Mouse (Mus musculus) intestine, postnatal 0 days (tissue): Measurements from ENCODE around the gene Man2a1. TPM values are rescaled to one million over a fixed set of nuclear protein-coding genes. Genes with fewer than 3 reads are reported as not detected.

Experiments
- ATAC-seq: fragments of 200-750 bp; cut with Nextera tagmentation; 2 replicates; pipeline ENCODE4 v1.8.0; 2017; ENCODE audit warnings: mild to moderate bottlenecking, moderate TSS enrichment, moderate library complexity
- H3K27ac ChIP-seq: fragments of 300-500 bp; sonication (generic); 2 replicates; pipeline ENCODE4 v1.5.1; 2014; ENCODE audit warnings: mild to moderate bottlenecking, low read depth, low read length, moderate library complexity
- H3K27me3 ChIP-seq: fragments of 300-500 bp; sonication (generic); replicated peaks from 2 replicates; pipeline ENCODE4 v1.6.1; 2014; ENCODE audit warnings: low read length, mixed read lengths; ENCODE audit not compliant: control insufficient read depth, insufficient read depth
- H3K36me3 ChIP-seq: fragments of 300-500 bp; sonication (generic); 2 replicates; pipeline ENCODE4 v1.6.1; 2014; ENCODE audit warnings: mild to moderate bottlenecking, moderate library complexity; ENCODE audit not compliant: control insufficient read depth, insufficient read depth
- H3K4me1 ChIP-seq: fragments of 300-500 bp; sonication (generic); replicated peaks from 2 replicates; pipeline ENCODE4 v1.6.1; 2014; ENCODE audit warnings: antibody characterized with exemption, low read length, mixed read lengths; ENCODE audit not compliant: control insufficient read depth, insufficient read depth
- H3K4me2 ChIP-seq: fragments of 300-500 bp; sonication (generic); replicated peaks from 2 replicates; pipeline ENCODE4 v1.6.1; 2014; ENCODE audit warnings: low read depth, mild to moderate bottlenecking, moderate library complexity
- H3K4me3 ChIP-seq: fragments of 300-500 bp; sonication (generic); 2 replicates; pipeline ENCODE4 v1.5.1; 2014; ENCODE audit warnings: low read depth, low read length
- H3K9ac ChIP-seq: fragments of 300-500 bp; sonication (generic); 2 replicates; pipeline ENCODE4 v1.6.1; 2014; ENCODE audit warnings: mild to moderate bottlenecking, low read depth, low read length
- H3K9me3 ChIP-seq: fragments of 300-500 bp; sonication (generic); 2 replicates; pipeline ENCODE4 v1.6.1; 2016; ENCODE audit warnings: mixed run types; ENCODE audit not compliant: control insufficient read depth
- CTCF ChIP-seq: sonication (generic); IDR thresholded peaks from 2 replicates; pipeline ENCODE4 v1.5.1; 2016; ENCODE audit warnings: low read depth, mild to moderate bottlenecking, control low read depth, antibody characterized with exemption, moderate library complexity
- WGBS: fragments of 180-500 bp; shearing (Covaris S2); extraction: QIAGEN DNeasy Blood & Tissue Kit; methylation state at CpG from one replicate; pipeline ENCODE4 v1.1.7; 2014; 5-methylcytosine and 5-hydroxymethylcytosine counted together
- polyA plus RNA-seq: library from polyadenylated mRNA; unstranded; fragments of >200 nt; fragmentation: Nextera tagmentation; extraction: Ambion mirVana; gene quantifications from 2 replicates; pipeline ENCODE4 v1.2.1, GENCODE M21; 2015

Man2a1 gene
- polyA plus RNA-seq, 1 experiment from 2014 or later = 7.2 TPM

DNA sequence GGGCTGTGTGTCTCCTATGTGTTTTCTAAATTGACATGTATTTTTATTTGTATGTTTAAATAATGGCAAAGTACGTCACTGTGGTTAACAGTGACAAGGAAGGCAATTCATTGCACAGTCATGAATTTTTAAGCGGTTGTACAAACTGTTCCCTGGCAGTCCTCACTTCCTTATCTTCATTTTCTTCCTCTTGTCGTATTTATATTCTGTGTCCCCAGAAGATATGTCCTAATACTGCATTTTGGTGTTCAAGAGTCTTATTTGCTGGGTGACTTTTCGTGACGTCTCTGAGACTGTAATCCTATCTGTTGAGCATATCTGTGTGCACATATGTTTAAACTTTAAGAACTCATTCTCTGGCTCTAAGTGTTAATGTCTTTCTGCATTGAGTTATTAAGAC lies 120.6 kb downstream of the Man2a1 start:
- Histone ChIP-seq H3K9ac (no peak overlapping the region), H3K9me3 (no peaks in the 10 kb centered on the region), H3K27me3 (no peaks in the 10 kb centered on the region), H3K4me1 (no peaks in the 10 kb centered on the region), H3K27ac (no peak overlapping the region), H3K4me3 (no peak overlapping the region), H3K4me2 (no peak overlapping the region), H3K36me3 (peaks cover 14% of the 10 kb centered on the region)
- ATAC-seq = no peak
- WGBS = 74% methylated on average over 5 of the region's 5 CpGs
- no peak for TF ChIP-seq CTCF

DNA sequence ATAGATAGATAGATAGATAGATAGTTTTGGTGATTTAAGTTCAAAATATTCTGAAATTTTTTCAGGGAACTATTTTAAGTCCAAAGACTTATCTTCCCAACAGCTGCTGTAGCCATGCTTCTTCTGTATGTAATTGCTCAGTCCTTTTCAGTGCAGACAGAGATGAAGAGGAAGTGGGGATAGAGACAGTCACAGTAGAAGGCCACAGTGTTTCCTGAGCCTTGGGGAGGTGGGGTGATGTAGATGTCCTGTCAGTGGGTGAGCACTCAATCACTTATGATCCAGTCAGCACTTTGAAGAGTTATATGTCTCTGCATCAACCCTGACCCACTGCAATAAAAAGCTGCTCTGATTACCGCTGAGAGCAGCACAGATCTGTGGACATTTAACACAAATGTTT lies 122.6 kb downstream of the Man2a1 start:
- H3K4me3 ChIP-seq = no peak overlapping the region
- WGBS = 68% methylated on average over 1 of the region's 1 CpGs
- H3K4me2 ChIP-seq = no peak overlapping the region
- H3K36me3 ChIP-seq = peaks cover 11% of the 10 kb centered on the region
- no peaks in the 10 kb centered on the region for H3K9me3 ChIP-seq
- H3K27ac ChIP-seq = no peak overlapping the region
- no peak for ATAC-seq
- no peaks in the 10 kb centered on the region for H3K4me1 ChIP-seq
- H3K27me3 ChIP-seq = no peaks in the 10 kb centered on the region
- no peak overlapping the region for H3K9ac ChIP-seq
- no peak for TF ChIP-seq CTCF

DNA sequence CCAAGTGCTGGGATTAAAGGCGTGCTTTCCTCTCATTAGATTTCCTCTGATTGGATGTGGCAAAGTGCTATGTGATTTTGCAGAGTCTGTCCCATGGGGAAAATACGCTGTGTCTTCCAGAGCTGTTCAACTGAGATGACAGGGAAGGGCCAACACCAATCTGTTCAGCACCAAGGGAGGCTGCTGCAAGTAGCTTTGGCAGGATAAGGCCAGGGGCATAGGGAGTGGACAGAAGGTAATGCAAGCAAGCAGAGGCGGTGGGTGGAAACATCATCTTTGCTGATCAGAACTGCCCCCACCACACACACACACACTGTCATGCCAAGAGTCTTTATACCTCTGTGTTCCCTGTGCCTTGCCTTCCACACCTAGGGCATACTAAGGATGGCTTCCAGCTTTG lies 124.7 kb downstream of the Man2a1 start:
- Histone ChIP-seq H3K9me3 (no peaks in the 10 kb centered on the region), H3K4me2 (no peak overlapping the region), H3K9ac (no peak overlapping the region), H3K36me3 (peaks cover 11% of the 10 kb centered on the region), H3K27ac (no peak overlapping the region), H3K4me3 (no peak overlapping the region), H3K27me3 (no peaks in the 10 kb centered on the region), H3K4me1 (no peaks in the 10 kb centered on the region)
- ATAC-seq = no peak
- TF ChIP-seq CTCF = no peak
- 87% methylated on average over 3 of the region's 3 CpGs for WGBS

DNA sequence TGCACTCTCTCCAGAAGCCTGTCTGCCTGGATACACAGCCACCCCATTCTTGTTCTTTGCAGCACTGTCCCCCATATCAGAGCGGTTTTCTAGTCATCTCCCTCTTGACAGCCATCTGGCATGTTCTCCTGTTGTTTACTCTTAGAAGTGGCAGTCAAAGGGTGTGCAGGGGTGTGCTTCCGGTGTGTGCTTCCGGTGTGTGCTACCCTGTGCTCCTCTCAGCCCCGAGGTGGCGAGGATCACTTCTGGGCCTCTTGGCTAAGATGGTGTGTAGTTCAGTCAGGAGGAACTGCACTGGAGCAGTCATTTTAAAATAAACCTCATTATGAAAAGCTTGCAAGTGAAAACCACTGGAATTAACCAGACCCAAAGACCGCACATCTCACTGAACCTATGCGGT lies 125.5 kb downstream of the Man2a1 start:
- ATAC-seq = no peak
- Histone ChIP-seq H3K36me3 (peaks cover 11% of the 10 kb centered on the region), H3K4me2 (no peak overlapping the region), H3K4me1 (no peaks in the 10 kb centered on the region), H3K27ac (no peak overlapping the region), H3K27me3 (no peaks in the 10 kb centered on the region), H3K4me3 (no peak overlapping the region), H3K9me3 (no peaks in the 10 kb centered on the region), H3K9ac (no peak overlapping the region)
- 85% methylated on average over 7 of the region's 7 CpGs for WGBS
- TF ChIP-seq CTCF = no peak

DNA sequence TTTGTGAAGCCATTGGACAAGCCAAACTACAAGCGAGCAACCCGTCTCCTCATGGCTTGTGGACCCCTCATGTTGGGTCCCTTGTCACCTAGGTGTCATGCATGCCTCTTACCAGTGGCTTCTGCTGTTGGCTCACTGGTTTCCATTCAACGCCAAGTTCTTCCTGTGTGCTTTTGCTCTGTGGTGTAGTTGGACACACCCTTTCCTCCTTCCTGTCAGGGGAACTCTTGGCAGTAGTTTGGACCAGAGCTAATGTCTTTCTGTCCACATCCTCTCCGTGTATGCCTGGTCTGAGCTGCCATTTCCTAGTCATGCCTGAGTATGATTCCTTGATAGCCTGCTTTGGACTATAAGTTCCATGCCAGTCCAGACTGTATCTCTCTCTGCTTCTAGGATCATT lies 135.0 kb downstream of the Man2a1 start:
- no peak for ATAC-seq
- TF ChIP-seq CTCF = no peak
- WGBS = 83% methylated on average over 4 of the region's 4 CpGs

DNA sequence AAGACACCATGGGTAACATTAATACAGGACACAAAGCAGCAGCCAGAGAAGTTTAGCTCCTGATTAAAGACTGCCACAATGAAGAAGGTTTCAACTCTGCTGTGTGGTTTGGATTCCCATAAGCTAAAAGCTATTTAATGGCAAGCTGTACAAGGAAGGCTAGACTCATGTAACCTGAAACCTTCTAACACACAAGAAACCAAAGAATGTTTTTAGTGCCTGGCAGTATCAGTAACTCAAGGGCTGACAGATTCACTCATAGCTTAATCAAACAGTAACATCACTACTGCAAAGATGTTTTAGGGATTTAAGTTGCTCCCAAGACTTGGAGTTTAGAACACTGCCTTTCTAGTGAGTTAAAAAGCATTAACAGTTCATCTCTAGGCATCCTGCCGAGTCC lies 137.4 kb downstream of the Man2a1 start:
- no peak overlapping the region for H3K9ac ChIP-seq
- 77% methylated on average over 1 of the region's 1 CpGs for WGBS
- ATAC-seq = no peak

More for the DNA sequence above, 135.0 kb downstream of the Man2a1 start:
- H3K36me3 ChIP-seq = peaks cover 21% of the 10 kb centered on the region
- H3K4me2 ChIP-seq = no peak overlapping the region
- H3K9ac ChIP-seq = no peak overlapping the region
- no peaks in the 10 kb centered on the region for H3K4me1 ChIP-seq
- no peaks in the 10 kb centered on the region for H3K27me3 ChIP-seq
- H3K4me3 ChIP-seq = no peak overlapping the region
- no peak overlapping the region for H3K27ac ChIP-seq
- no peaks in the 10 kb centered on the region for H3K9me3 ChIP-seq

DNA sequence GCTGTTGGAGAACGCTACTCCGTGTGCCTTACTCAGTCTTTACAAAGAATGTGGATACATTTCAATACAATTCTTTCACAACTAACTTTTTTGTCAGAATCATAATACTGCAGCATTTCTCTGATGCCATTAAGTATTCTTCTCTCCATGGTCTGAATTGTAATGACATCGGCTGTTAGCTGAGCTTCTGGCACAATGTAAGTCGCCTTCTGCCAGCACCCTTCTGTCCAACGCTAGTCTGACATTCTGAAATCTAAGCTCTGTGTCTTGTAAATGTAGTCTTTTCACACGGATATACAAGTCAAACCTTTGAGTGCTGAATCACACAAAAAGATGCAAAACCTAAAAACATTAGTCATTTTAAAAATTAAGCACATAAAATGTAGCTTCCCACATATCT lies 138.6 kb downstream of the Man2a1 start:
- Histone ChIP-seq H3K27me3 (no peaks in the 10 kb centered on the region), H3K9ac (no peak overlapping the region), H3K4me2 (no peak overlapping the region), H3K27ac (no peak overlapping the region), H3K4me1 (no peaks in the 10 kb centered on the region), H3K4me3 (no peak overlapping the region), H3K36me3 (peaks cover 25% of the 10 kb centered on the region), H3K9me3 (no peaks in the 10 kb centered on the region)
- no peak for ATAC-seq
- no peak for TF ChIP-seq CTCF
- 94% methylated on average over 6 of the region's 6 CpGs for WGBS

More for the DNA sequence above, 137.4 kb downstream of the Man2a1 start:
- H3K9me3 ChIP-seq = no peaks in the 10 kb centered on the region
- H3K4me1 ChIP-seq = no peaks in the 10 kb centered on the region
- no peak overlapping the region for H3K4me2 ChIP-seq
- H3K4me3 ChIP-seq = no peak overlapping the region
- peaks cover 33% of the 10 kb centered on the region for H3K36me3 ChIP-seq
- H3K27me3 ChIP-seq = no peaks in the 10 kb centered on the region
- TF ChIP-seq CTCF = no peak
- no peak overlapping the region for H3K27ac ChIP-seq
